Mouse (Mus musculus) liver, embryonic 12.5 days (tissue): ENCODE data around the gene Paqr9. TPM values are rescaled to one million over a fixed set of nuclear protein-coding genes. Genes with fewer than 3 reads are reported as not detected.

ENCODE experiments used
- ATAC-seq: fragments of 200-750 bp; cut with Nextera tagmentation; 2 replicates; pipeline ENCODE4 v1.8.0; 2017; ENCODE audit warnings: moderate number of reproducible peaks, mild to moderate bottlenecking, moderate library complexity
- H3K27ac ChIP-seq: fragments of 300-500 bp; sonication (generic); 2 replicates; pipeline ENCODE4 v1.5.1; 2016; ENCODE audit warnings: mild to moderate bottlenecking
- H3K27me3 ChIP-seq: fragments of 300-500 bp; sonication (generic); replicated peaks from 2 replicates; pipeline ENCODE4 v1.6.1; 2016; ENCODE audit warnings: mild to moderate bottlenecking, moderate library complexity
- H3K36me3 ChIP-seq: fragments of 300-500 bp; sonication (generic); 2 replicates; pipeline ENCODE4 v1.6.1; 2016; ENCODE audit warnings: mild to moderate bottlenecking, moderate library complexity
- H3K4me1 ChIP-seq: fragments of 300-500 bp; sonication (generic); 2 replicates; pipeline ENCODE4 v1.6.1; 2016
- H3K4me2 ChIP-seq: fragments of 300-500 bp; sonication (generic); 2 replicates; pipeline ENCODE4 v1.6.1; 2016; ENCODE audit warnings: mild to moderate bottlenecking, moderate library complexity
- H3K4me3 ChIP-seq: fragments of 300-500 bp; sonication (generic); 2 replicates; pipeline ENCODE4 v1.5.1; 2016; ENCODE audit warnings: mild to moderate bottlenecking, moderate library complexity
- H3K9ac ChIP-seq: fragments of 300-500 bp; sonication (generic); 2 replicates; pipeline ENCODE4 v1.6.1; 2016; ENCODE audit warnings: mild to moderate bottlenecking, moderate library complexity
- H3K9me3 ChIP-seq: fragments of 300-500 bp; sonication (generic); replicated peaks from 2 replicates; pipeline ENCODE4 v1.6.1; 2016; ENCODE audit warnings: mild to moderate bottlenecking, moderate library complexity
- WGBS: fragments of 180-500 bp; shearing (Covaris S2); methylation state at CpG from one replicate; pipeline ENCODE4 v1.1.7; 2016; ENCODE audit not compliant: insufficient replicate concordance; 5-methylcytosine and 5-hydroxymethylcytosine counted together
- polyA plus RNA-seq: library from polyadenylated mRNA; unstranded; fragments of >200 nt; fragmentation: Nextera tagmentation; extraction: Ambion mirVana; gene quantifications from 2 replicates; pipeline ENCODE4 v1.2.1, GENCODE M21; 2016

Gene Paqr9
- polyA plus RNA-seq, 1 experiment from 2014 or later: 14.2 TPM

GRCm38 (mm10) chr9:95549626-95550411, 9.6 kb upstream of the Paqr9 start:
- Histone ChIP-seq H3K36me3 (no peaks in the 10 kb centered on the region), H3K27ac (peak overlapping the region; percentile 69), H3K4me1 (peaks cover 74% of the 10 kb centered on the region), H3K4me2 (no peak overlapping the region), H3K9ac (no peak overlapping the region), H3K4me3 (no peak overlapping the region), H3K27me3 (0 out of 2 replicates have a peak, but pooled peaks cover 3% of the 10 kb centered on the region), H3K9me3 (no peaks in the 10 kb centered on the region)
- ATAC-seq: no peak
- 67% methylated on average over 15 of the region's 15 CpGs for WGBS

DNA sequence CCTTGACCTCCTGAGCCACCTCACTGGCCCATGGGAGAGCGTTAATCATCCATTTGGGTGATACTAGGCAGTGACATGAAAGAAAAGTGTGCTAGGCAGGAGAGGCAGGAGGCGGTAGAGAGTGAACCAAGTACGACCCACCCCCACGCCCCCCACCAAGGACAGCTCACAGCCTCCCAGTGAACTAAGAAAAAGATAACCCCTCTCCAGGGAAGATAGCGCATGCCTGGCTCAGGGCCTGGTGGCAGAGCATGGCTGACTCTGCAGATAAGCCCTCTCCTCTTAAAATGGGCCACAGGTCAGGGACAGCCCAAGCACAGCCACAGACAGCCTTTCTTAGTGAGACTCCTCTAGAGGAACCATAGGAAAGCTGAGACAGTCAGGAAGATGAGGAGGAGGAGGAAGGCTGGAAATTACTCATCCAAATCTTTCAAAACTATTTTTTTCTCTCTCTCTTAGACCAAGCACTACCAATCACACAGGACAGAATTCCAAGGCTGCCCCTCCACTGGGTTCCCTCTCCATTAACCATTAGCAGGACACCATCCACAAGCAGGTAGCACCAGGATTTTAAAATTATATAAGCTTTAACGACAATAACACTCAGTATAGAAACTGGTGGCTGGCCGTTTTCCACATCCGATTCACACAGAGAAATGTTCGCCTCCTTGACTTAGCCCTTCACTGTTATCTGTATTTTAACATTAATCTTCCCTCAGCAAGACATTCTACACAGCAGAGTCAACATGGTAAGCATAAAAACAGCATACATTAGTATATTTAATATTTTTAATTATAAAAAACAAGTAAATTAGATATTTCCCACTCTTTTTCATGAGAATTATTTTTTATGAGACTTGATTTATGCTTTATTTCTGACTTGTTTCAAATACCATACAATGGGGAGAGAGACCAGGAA, 8.3 kb upstream of the Paqr9 start:
- Histone ChIP-seq H3K4me1 (peaks cover 83% of the 10 kb centered on the region), H3K9me3 (no peaks in the 10 kb centered on the region), H3K9ac (0 out of 2 replicates have a peak overlapping the region, but pooled peaks have one; percentile 29), H3K27ac (peak overlapping the region; percentile 69), H3K36me3 (no peaks in the 10 kb centered on the region), H3K4me3 (no peak overlapping the region), H3K27me3 (0 out of 2 replicates have a peak, but pooled peaks cover 3% of the 10 kb centered on the region), H3K4me2 (peak overlapping the region; percentile 47)
- peak; percentile 86 for ATAC-seq
- WGBS: 22% methylated on average over 9 of the region's 9 CpGs

DNA sequence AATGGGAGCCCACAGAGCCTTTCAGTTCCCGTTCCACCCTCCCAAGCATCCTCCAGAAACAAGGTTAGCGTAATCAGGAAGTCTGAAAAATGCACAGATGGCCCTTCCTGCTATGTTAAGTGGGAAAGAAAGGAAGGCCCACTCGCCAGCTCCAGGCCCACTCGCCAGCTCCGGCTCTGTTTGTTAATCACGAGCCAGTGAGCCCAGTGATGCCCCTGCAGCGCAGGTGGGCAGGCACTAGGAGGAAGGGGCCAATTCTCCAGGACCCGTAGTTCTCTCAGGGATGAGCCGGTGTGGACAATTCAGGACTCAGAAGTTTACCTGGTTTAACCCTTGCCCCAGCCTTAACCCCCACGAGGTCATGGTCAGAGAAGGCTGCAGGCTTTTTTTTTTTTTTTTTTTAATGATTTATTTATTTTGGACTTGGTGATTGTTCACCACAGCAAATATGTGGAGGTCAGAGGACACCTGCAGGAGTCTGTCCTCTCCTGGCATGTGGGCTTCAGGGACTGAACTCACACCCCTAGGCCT, 7.2 kb upstream of the Paqr9 start:
- ATAC-seq: no peak
- Histone ChIP-seq H3K9ac (no peak overlapping the region), H3K9me3 (no peaks in the 10 kb centered on the region), H3K36me3 (no peaks in the 10 kb centered on the region), H3K4me2 (no peak overlapping the region), H3K4me1 (peaks cover 84% of the 10 kb centered on the region), H3K4me3 (no peak overlapping the region), H3K27me3 (peaks cover 8% of the 10 kb centered on the region), H3K27ac (peak overlapping the region; percentile 63)
- 77% methylated on average over 10 of the region's 10 CpGs for WGBS

DNA sequence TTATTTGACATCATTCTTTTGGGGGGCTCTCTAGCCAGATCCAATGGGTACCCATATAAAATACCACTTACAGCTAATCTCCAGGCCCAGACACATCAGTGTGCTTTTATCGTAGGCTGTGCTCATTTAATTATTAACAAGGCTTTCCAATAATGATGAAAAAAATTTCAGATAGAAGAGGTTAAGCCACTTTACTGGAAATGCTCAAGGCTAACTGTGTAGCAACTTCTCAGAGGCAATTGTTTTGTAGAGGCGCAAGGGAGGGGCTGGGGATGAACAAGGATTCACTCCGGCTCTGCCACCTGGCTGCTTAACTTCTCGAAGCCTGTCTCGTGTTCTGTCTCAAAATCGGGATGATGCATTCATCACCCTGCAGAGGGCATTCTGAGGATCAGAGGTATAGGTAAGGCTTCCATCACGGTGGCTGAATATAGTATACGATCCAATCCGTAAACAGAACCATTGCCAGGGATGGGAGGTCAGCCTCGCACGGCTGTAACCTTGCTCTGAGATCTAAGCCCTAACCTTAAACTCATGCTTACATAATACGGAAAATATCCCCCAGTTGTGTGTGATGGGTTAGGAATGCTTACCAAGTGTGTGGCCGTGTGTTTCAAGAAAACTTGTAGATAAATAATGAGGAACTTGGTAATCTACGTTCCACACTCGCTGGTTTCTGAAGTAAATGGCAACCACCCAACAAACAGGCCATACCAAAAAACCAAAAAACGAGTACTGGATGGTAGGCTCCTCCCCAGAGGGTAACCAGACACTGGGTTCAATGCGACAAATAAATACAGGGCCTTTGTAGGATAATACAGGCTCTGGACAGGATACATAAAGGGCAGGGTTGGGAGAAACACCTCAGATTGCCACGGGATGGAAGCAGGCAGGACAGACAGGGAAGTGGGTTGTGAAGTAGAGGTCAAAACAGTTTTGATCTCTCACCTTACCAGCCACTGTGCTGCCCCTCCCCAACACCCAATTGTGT, 4.9 kb upstream of the Paqr9 start:
- Histone ChIP-seq H3K36me3 (no peaks in the 10 kb centered on the region), H3K4me3 (no peak overlapping the region), H3K9ac (peak overlapping the region; percentile 56), H3K4me1 (peaks cover 96% of the 10 kb centered on the region), H3K27me3 (peaks cover 27% of the 10 kb centered on the region), H3K27ac (peak overlapping the region; percentile 91), H3K9me3 (no peaks in the 10 kb centered on the region), H3K4me2 (peak overlapping the region; percentile 50)
- WGBS: 45% methylated on average over 18 of the region's 18 CpGs
- peak; percentile 44 for ATAC-seq

- peak overlapping the region; percentile 56 for H3K9ac ChIP-seq
- no peaks in the 10 kb centered on the region for H3K9me3 ChIP-seq
- no peaks in the 10 kb centered on the region for H3K36me3 ChIP-seq
- 55% methylated on average over 5 of the region's 5 CpGs for WGBS
- peaks cover 35% of the 10 kb centered on the region for H3K27me3 ChIP-seq
- peak; percentile 23; the same call in 1 of the 2 replicates for ATAC-seq
- H3K4me1 ChIP-seq: peaks cover 96% of the 10 kb centered on the region
- H3K4me2 ChIP-seq: peak overlapping the region; percentile 50
- H3K4me3 ChIP-seq: no peak overlapping the region
- peak overlapping the region; percentile 91 for H3K27ac ChIP-seq
These were observed 4.2 kb upstream of the Paqr9 start for GRCm38 (mm10) chr9:95555233-95555740.

DNA sequence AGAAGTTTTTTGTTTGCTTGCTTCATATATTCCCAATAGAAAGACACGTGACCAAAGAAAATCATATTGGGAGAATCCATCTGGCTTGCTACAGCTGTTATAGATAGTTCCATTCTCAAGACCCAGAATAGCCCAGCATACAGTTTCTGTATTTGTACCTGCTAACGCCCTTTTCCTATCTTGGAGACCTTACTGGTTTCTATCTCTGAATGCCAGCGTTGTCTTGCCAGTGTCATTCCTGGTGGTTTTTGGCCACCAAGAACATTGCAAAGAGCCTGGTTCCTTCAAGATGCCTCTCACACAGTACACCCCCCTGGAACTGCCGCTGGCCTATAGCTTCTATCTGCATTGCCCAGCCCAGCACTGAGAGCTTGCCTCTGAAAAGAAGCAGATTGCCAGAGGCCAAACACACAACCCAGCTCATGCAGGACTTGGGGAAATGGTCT, 3.4 kb upstream of the Paqr9 start:
- H3K9me3 ChIP-seq: no peaks in the 10 kb centered on the region
- peak overlapping the region; percentile 50 for H3K4me2 ChIP-seq
- ATAC-seq: peak; percentile 62
- H3K4me3 ChIP-seq: no peak overlapping the region
- H3K4me1 ChIP-seq: peaks cover 91% of the 10 kb centered on the region
- H3K27ac ChIP-seq: peak overlapping the region; percentile 91
- H3K36me3 ChIP-seq: no peaks in the 10 kb centered on the region
- peaks cover 43% of the 10 kb centered on the region for H3K27me3 ChIP-seq
- WGBS: 32% methylated on average over 4 of the region's 4 CpGs
- peak overlapping the region; percentile 56 for H3K9ac ChIP-seq

DNA sequence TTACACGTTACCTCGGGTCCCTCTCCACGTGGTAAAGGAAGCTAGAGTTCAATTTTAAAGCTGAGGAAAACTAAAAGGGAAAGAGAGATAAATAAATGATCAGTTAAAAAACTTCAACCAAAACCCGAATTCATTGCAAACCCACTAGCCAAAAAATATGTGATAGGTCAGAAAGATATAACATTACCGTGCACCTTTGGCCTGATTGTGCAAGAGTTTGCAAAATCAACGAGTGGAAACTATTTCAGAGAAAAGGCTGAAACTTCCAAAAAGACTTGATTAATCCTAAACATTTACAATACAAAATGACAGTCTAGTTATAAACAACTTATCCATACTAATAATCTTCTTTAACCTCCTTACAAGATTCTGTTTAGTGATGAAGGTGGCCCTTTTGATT, 1.7 kb upstream of the Paqr9 start:
- no peak overlapping the region for H3K9ac ChIP-seq
- no peak for ATAC-seq
- peaks cover 59% of the 10 kb centered on the region for H3K27me3 ChIP-seq
- no peak overlapping the region for H3K4me2 ChIP-seq
- H3K36me3 ChIP-seq: no peaks in the 10 kb centered on the region
- no peak overlapping the region for H3K4me3 ChIP-seq
- WGBS: 48% methylated on average over 6 of the region's 6 CpGs
- H3K4me1 ChIP-seq: peaks cover 75% of the 10 kb centered on the region
- H3K9me3 ChIP-seq: no peaks in the 10 kb centered on the region
- no peak overlapping the region for H3K27ac ChIP-seq

DNA sequence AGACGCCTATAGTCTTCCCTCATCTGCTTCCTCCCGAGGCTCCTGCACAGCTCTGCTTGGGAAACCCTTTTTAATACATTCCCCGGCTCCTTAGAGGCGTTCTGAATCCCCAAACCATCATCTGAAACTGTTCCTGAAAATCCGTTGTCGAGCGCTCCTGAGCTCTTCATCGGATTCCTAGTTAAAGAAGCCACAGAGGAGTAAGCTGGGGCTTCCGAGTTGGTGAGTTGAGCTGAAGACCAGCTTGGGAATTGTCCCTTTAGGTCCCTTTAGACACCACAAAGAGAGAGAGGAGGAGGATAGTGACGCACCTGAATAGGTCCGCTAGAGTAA, 765 bp upstream of the Paqr9 start:
- WGBS: 14% methylated on average over 11 of the region's 11 CpGs
- H3K4me1 ChIP-seq: peaks cover 65% of the 10 kb centered on the region
- H3K9ac ChIP-seq: peak overlapping the region; percentile 64
- peaks cover 69% of the 10 kb centered on the region for H3K27me3 ChIP-seq
- ATAC-seq: no peak
- H3K27ac ChIP-seq: peak overlapping the region; percentile 60
- H3K4me3 ChIP-seq: peak overlapping the region; percentile 68
- H3K4me2 ChIP-seq: peak overlapping the region; percentile 93
- no peaks in the 10 kb centered on the region for H3K36me3 ChIP-seq
- no peaks in the 10 kb centered on the region for H3K9me3 ChIP-seq

- H3K4me1 ChIP-seq: peaks cover 51% of the 10 kb centered on the region
- 6% methylated on average over 77 of the region's 78 CpGs for WGBS
- peak; percentile 10; the same call in 1 of the 2 replicates for ATAC-seq
- no peaks in the 10 kb centered on the region for H3K9me3 ChIP-seq
- peaks cover 83% of the 10 kb centered on the region for H3K27me3 ChIP-seq
- peak overlapping the region; percentile 93 for H3K4me2 ChIP-seq
- H3K4me3 ChIP-seq: peak overlapping the region; percentile 68
- no peaks in the 10 kb centered on the region for H3K36me3 ChIP-seq
- H3K9ac ChIP-seq: peak overlapping the region; percentile 67
- peak overlapping the region; percentile 70 for H3K27ac ChIP-seq
These were observed 679 bp downstream of the Paqr9 start for GRCm38 (mm10) chr9:95559936-95560735.

DNA sequence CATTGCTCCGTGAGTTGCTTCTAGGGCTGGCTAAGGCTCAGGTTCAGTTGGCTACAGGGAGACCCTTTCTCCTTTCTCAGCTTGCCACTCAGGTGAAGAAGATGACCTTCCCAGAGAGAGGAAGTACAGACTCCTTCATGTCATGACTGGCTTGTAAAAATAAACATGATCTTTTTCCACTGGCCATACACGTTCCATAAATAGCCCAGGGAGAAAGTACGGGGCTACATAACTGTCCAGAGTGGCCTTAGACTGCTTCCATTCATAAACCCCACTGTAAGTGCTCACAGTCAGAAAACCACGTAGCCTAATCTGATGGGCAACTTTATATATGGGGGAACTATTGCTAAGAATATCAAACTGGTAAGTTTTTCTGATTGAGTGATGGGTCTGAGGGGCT, 4.6 kb downstream of the Paqr9 start:
- H3K27ac ChIP-seq: no peak overlapping the region
- ATAC-seq: no peak
- 52% methylated on average over 4 of the region's 4 CpGs for WGBS
- H3K4me1 ChIP-seq: peaks cover 16% of the 10 kb centered on the region
- no peak overlapping the region for H3K4me3 ChIP-seq
- no peak overlapping the region for H3K9ac ChIP-seq
- no peak overlapping the region for H3K4me2 ChIP-seq
- peaks cover 78% of the 10 kb centered on the region for H3K27me3 ChIP-seq
- H3K9me3 ChIP-seq: no peaks in the 10 kb centered on the region
- H3K36me3 ChIP-seq: no peaks in the 10 kb centered on the region
